Mouse (Mus musculus) ES-E14 (cell line): Measurements from ENCODE around the gene Sntb2. TPM values are rescaled to one million over a fixed set of nuclear protein-coding genes. Genes with fewer than 3 reads are reported as not detected.

Experiments
- DNase-seq: peaks from one replicate; pipeline ENCODE4 v3.0.0-alpha.2; 2013; ENCODE audit warnings: low read depth, low spot score
- H3K27ac ChIP-seq: 2 replicates; pipeline ENCODE4 v1.5.1; 2012; ENCODE audit warnings: low read depth, mild to moderate bottlenecking, low read length, moderate library complexity, mixed read lengths; ENCODE audit not compliant: poor library complexity, insufficient read depth, severe bottlenecking
- H3K36me3 ChIP-seq: 2 replicates; pipeline ENCODE4 v1.6.1; 2012; ENCODE audit warnings: mild to moderate bottlenecking, low read length, moderate library complexity, mixed read lengths; ENCODE audit not compliant: control insufficient read depth, poor library complexity, insufficient read depth, severe bottlenecking
- H3K4me1 ChIP-seq, 2 experiments: fragments of 150-350 bp in 1 of 2; sonication (generic) in 1 of 2; 2 replicates each; pipeline ENCODE4 v1.6.1; 2012; ENCODE audit warnings: low read length in 2 of 2, mild to moderate bottlenecking in 1 of 2, mixed read lengths in 1 of 2; ENCODE audit not compliant: control insufficient read depth in 2 of 2, insufficient read depth in 2 of 2, poor library complexity in 1 of 2
- H3K4me3 ChIP-seq, 2 experiments: fragments of 150-350 bp in 1 of 2; sonication (generic) in 1 of 2; 2 replicates each; pipeline ENCODE4 v1.5.1; 2012; ENCODE audit warnings: low read length in 2 of 2, low read depth in 1 of 2, mild to moderate bottlenecking in 1 of 2, mixed read lengths in 1 of 2; ENCODE audit not compliant: insufficient read depth in 1 of 2, poor library complexity in 1 of 2, severe bottlenecking in 1 of 2
- H3K9ac ChIP-seq: 2 replicates; pipeline ENCODE4 v1.6.1; 2012; ENCODE audit warnings: low read depth, mild to moderate bottlenecking, low read length, mixed read lengths; ENCODE audit not compliant: poor library complexity, insufficient read depth, severe bottlenecking
- H3K9me3 ChIP-seq: fragments of 150-350 bp; sonication (generic); 2 replicates; pipeline ENCODE4 v1.6.1; 2012; ENCODE audit warnings: low read depth, mild to moderate bottlenecking, low read length; ENCODE audit not compliant: control insufficient read depth, insufficient read depth
- CHD2 ChIP-seq: IDR thresholded peaks from 2 replicates; pipeline ENCODE4 v1.6.1; 2014; ENCODE audit warnings: mild to moderate bottlenecking, low read depth, low read length, inconsistent platforms
- HCFC1 ChIP-seq: IDR thresholded peaks from 2 replicates; pipeline ENCODE4 v1.6.1; 2012; ENCODE audit warnings: low read length, inconsistent platforms, borderline replicate concordance; ENCODE audit not compliant: insufficient read depth
- MAFK ChIP-seq: IDR thresholded peaks from 2 replicates; pipeline ENCODE4 v1.6.1; 2014; ENCODE audit warnings: mild to moderate bottlenecking, low read depth, low read length, inconsistent platforms; ENCODE audit not compliant: insufficient read depth
- ZC3H11A ChIP-seq: IDR thresholded peaks from 2 replicates; pipeline ENCODE4 v1.6.1; 2012; ENCODE audit warnings: low read depth, mild to moderate bottlenecking, inconsistent platforms, low read length, borderline replicate concordance
- ZNF384 ChIP-seq: IDR thresholded peaks from 2 replicates; pipeline ENCODE4 v1.6.1; 2012; ENCODE audit warnings: low read depth, low read length, inconsistent platforms
- in situ Hi-C, 2 experiments: fragments of 600-800 bp; cut with MboI; formaldehyde crosslinking; loops; one replicate each; pipeline ENCODE4 v1.15.1; 2025; ENCODE audit warnings: low sequenced_read_pairs in 2 of 2, inconsistent platforms in 1 of 2; ENCODE audit not compliant: unreplicated experiment in 2 of 2
- total RNA-seq: library from RNA; depleted of rRNA; stranded (reverse); fragments of 300-350 nt; gene quantifications from 2 replicates; pipeline ENCODE4 v1.2.3, GENCODE M21; 2012; rRNA removed

The Sntb2 gene
- total RNA-seq, 1 experiment: 32.4 TPM

- Histone ChIP-seq H3K36me3 (peaks cover 27% of the 10 kb centered on the region), H3K4me1 (peaks cover 2 to 7% of the 10 kb centered on the region in 2 experiments; a peak in 3 of 4 replicates), H3K9me3 (no peaks in the 10 kb centered on the region), H3K9ac (peak overlapping the region; percentile 91), H3K4me3 (peak overlapping the region; percentile 86 to 91), H3K27ac (peak overlapping the region; percentile 51)
- no peak; the same call in 1 of the 2 replicates for TF ChIP-seq HCFC1
- TF ChIP-seq CHD2: no peak
- no peak for TF ChIP-seq ZC3H11A
- TF ChIP-seq ZNF384: no peak
- TF ChIP-seq MAFK: no peak
- DNase-seq: no peak
- in situ Hi-C loops: no loop called here
Measured at GRCm38 (mm10) chr8:107056973-107057369, 121.4 kb downstream of the Sntb2 start.

- no peak for DNase-seq
- Histone ChIP-seq H3K27ac (no peak overlapping the region), H3K4me1 (peaks cover 0 to 10% of the 10 kb centered on the region in 2 experiments; a peak in 2 of 4 replicates), H3K9me3 (no peaks in the 10 kb centered on the region), H3K9ac (no peak overlapping the region), H3K4me3 (no peak overlapping the region), H3K36me3 (peaks cover 12% of the 10 kb centered on the region)
- TF ChIP-seq HCFC1 (no peak), ZNF384 (no peak), ZC3H11A (no peak), MAFK (no peak), CHD2 (no peak)
- in situ Hi-C loops: no loop called here
Measured at GRCm38 (mm10) chr8:107062613-107063012, 127.1 kb downstream of the Sntb2 start.

- TF ChIP-seq ZC3H11A: no peak
- no peak for TF ChIP-seq CHD2
- TF ChIP-seq MAFK: no peak
- TF ChIP-seq ZNF384: no peak
- no peak for TF ChIP-seq HCFC1
- H3K9ac ChIP-seq: no peak within 1 kb of the TSS
- peaks cover 0 to 11% of the 10 kb centered on the region in 2 experiments; a peak in 2 of 4 replicates for H3K4me1 ChIP-seq
- no peak within 1 kb of the TSS for H3K27ac ChIP-seq
- H3K9me3 ChIP-seq: no peaks in the 10 kb centered on the region
- DNase-seq: peak; percentile 78
- no peaks in the 10 kb centered on the region for H3K36me3 ChIP-seq
- H3K4me3 ChIP-seq: peak within 1 kb of the TSS in 1 of 2 experiments; percentile 30; a peak in 1 of 4 replicates
- in situ Hi-C loops: no loop called here
Measured at GRCm38 (mm10) chr8:107065511-107066496, 130.3 kb downstream of the Sntb2 start, which contains the start of gene Tmed6. TSS of gene Tmed6 (minus strand) at chr8:107065644.

Other genes starting within 250 kb of the Sntb2 start
- 4.4 and 5.0 TPM in 2 replicates for gene Has3, start 65.5 kb upstream of the Sntb2 start, total RNA-seq
- 87.5 and 118 TPM in 2 replicates for gene Utp4, start 42.1 kb upstream of the Sntb2 start, total RNA-seq
- 16.6 and 24.1 TPM in 2 replicates for gene Vps4a, start 95.5 kb downstream of the Sntb2 start, total RNA-seq
- 15.4 and 16.1 TPM in 2 replicates for gene Pdf, start 112.9 kb downstream of the Sntb2 start, total RNA-seq
- 37.8 and 39.1 TPM in 2 replicates for gene Cog8, start 120.9 kb downstream of the Sntb2 start, total RNA-seq
- 169 and 189 TPM in 2 replicates for gene Nip7, start 121.1 kb downstream of the Sntb2 start, total RNA-seq
- gene Tmed6, start 129.9 kb downstream of the Sntb2 start, total RNA-seq: 0.27 and 0.48 TPM in 2 replicates
- gene Terf2, start 160.8 kb downstream of the Sntb2 start, total RNA-seq: 13.9 and 14.1 TPM in 2 replicates
- gene Cyb5b, start 214.9 kb downstream of the Sntb2 start, total RNA-seq: 27.8 and 44.9 TPM in 2 replicates